Mouse (Mus musculus) T-helper 2 cell (primary cell): ENCODE measurements around the gene Cdc42ep5.
"Not testable (repeated sequence)": the region's sequence is repeated elsewhere in the genome, so short reads cannot be mapped to it uniquely, and the experiment has no call there.

Experiments used
- in situ Hi-C: fragments of 300-600 bp; cut with MboI, MseI; formaldehyde crosslinking; loops from one replicate; pipeline ENCODE4 v1.15.1; 2025; ENCODE audit warnings: high pct_unique_total_duplicates

The Cdc42ep5 gene

GRCm38 (mm10) chr7:4164090-4164910, at the start of gene Cdc42ep5:
TSS of gene Cdc42ep5 (minus strand) at chr7:4164860.
- in situ Hi-C loops: no loop called here

GRCm38 (mm10) chr7:4213436-4213835, 48.8 kb upstream of the Cdc42ep5 start:
- in situ Hi-C loops: not testable (repeated sequence)

GRCm38 (mm10) chr7:4208626-4209025, 44.0 kb upstream of the Cdc42ep5 start:
- in situ Hi-C loops: no loop called here

DNA sequence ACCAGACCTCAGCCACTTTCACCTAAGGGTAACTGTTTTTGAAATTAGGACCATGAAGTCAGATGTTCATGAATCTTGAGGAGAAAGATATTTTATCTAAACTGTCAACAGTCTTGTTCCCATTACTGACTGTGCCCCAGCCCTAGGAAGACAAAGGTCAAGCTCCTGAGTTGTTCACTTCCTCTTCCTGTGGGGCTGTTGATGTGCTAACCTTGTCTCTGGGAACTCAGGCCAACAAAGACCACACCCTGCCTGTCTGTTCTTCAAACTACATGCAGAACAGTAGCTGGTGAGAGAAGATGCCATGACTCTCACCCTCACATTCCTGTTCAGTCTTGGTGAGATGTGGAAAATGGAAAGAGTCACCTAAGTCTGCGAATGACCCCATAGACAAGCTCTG, 42.5 kb upstream of the Cdc42ep5 start:
- in situ Hi-C loops: no loop called here

DNA sequence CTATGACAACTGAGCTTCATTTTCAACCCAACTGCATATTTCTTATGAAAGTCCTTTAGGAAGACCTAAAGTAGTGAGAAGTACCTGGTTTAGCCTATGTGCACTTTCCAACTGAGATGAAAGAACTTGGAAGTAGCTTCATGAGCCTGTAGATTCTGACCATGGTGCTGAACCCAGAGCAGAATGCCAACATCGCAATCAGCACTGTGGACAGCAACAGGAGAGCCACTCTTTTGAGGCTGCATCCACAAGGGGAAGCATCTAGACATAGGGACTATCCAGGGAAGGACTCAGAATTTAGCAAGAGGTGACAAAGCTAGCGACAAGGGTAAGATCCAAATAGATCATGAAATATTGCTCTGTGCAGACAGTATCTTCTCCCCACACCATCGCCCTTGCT, 13.8 kb upstream of the Cdc42ep5 start:
- in situ Hi-C loops: no loop called here

DNA sequence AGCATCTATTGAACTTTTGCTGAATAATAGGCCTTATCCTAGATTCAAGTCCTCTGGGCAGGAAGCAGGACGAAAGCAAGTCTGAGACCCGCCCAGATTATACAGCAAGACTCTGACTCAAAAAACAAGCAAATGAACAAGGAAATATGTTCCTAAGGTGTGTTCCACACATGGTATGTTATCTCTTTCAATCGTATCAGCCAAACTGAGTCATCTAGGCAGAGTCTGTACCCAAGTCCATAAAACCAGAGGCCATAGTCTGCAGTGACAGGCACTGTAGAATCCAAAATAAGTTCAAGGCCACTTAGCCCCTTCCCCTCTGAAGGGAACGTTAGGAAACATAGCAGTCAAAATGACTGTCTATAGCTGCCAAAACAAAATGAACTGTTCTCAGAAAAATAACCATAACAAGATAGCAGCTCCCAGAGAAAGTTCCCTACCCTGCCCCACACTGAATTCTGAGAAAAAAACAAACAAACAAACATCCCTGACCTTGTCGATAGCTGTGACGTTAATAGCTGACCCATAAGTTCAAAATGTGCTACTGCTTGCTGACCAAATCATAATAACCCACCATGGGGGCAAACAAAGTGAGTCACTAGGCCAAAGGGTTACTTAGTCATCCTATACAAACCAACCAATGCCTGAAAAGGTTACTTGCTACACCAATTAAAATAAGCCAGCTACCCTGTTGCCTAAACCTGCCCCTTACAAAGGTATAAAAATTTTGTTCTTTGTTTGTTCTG, 5.7 kb upstream of the Cdc42ep5 start:
- in situ Hi-C loops: no loop called here

GRCm38 (mm10) chr7:4167098-4167497, 2.4 kb upstream of the Cdc42ep5 start:
- in situ Hi-C loops: loop anchor here (5.0 kb wide), 1 partner anchor 55 kb away; no protein-coding TSS in a partner anchor

GRCm38 (mm10) chr7:4165286-4165685, 626 bp upstream of the Cdc42ep5 start:
- in situ Hi-C loops: loop anchor here (5.0 kb wide), 1 partner anchor 57 kb away; no protein-coding TSS in a partner anchor

- in situ Hi-C loops: no loop called here
Observed at GRCm38 (mm10) chr7:4163571-4164072, 1.0 kb downstream of the Cdc42ep5 start.

GRCm38 (mm10) chr7:4161596-4161995, 3.1 kb downstream of the Cdc42ep5 start:
- in situ Hi-C loops: not testable (repeated sequence)

DNA sequence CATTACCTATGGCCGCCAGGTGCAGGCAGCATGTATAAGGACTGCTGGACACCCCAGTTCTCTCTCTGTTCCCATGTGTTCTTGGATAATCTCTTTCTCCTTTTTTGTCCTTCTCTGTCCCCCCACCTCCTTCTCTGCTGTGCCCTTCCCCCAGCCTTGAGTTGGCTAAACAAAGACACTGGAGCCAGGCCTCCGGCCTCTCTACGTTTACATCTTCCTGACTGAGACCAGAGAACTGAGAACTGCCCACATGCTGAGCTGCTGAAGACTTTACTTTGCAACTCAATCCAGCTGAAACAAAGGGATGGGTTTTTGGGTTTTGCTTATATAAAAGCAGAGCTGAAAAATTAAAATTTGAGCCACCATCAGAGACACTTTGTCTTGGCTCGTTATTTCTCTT, 9.7 kb downstream of the Cdc42ep5 start:
- in situ Hi-C loops: no loop called here

- in situ Hi-C loops: no loop called here
Observed at GRCm38 (mm10) chr7:4154356-4154755, 10.3 kb downstream of the Cdc42ep5 start.

DNA sequence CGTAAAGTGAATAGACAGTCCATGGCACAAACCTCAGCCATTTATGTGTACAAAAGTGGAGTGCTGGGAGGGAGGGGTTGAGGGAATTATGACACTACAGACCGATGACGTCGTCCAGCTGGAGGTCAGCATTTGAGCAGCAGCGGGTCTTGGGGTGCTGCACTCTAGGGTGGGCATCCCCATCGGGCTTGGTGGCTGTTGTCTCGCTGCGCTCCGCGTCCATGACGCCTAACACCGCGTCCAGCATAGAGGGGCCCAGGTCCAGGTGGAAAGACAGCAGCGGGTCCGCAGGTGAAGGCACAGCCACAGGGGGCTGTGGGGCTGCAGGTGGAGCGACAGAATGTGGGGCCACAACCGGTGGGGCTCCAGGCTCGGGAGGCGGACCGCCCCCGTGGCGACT, 13.4 kb downstream of the Cdc42ep5 start:
- in situ Hi-C loops: no loop called here

GRCm38 (mm10) chr7:4150811-4151221, 13.8 kb downstream of the Cdc42ep5 start:
- in situ Hi-C loops: no loop called here

DNA sequence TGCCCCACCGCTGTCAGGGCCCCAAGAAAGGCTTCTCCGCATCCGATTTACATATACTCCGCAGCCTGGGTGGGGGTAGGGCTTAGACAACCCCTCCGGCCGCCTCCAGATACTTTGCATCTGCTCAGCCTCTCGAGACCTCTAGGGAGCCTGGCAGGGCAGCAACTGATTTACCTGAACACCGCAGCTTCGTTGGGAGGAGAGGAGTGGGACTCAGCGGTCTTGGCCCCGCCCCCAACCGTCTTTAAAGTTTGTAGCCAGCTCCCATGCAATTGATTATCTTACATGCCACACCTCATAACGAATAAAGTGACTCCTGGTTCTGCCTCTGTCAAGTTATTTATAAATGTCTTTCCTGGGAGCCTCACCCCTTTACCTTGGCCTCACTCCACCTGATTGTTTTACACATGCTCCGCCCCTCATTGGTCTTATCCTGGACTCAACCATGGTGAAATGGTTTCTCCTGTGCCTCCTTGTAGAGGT, 14.6 kb downstream of the Cdc42ep5 start, which contains the start of gene Leng9:
Gene Leng9, minus strand, starts transcription at position 316 of the 483 bp plus-strand sequence.
- in situ Hi-C loops: no loop called here

DNA sequence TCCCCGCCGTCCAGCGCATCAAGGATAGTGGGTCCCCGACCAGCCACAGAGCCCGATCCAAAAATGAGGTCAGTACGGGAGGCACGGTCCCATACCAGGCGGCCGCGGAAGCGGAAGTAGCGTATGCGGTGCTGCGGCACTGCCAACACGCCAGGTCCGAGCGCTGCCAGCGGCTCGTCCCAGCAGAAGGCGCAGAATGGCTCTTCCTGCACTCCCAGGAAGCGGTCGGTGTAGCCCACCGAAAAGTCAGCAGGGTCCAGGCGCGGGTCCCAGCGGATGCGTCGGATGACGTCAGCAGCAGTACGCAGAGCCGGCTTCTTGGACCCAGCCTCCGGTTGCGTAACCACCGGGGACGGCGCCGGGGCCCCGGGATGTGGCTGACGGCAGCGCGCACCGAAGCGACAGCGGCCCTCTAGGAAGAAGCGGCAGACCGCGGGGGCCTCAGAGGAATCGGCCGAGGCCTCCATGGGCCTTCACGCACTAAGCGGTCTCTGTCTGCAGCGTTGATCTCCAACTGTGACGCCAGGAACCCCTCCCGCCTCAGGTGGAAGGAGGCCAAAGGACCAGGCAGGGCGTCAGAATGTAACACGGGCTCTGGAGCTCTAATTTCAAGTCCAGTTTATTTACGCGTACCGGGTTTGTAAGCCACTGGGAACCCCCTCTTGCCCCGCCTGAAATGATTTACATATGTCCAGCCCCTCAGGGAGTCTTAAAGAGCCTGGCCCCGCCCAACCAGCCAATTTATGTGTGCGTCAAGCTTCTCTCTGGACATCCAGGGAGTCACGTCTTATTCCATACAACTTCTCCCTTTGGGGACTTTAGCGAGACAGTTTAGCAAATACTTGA, 15.2 kb downstream of the Cdc42ep5 start:
- in situ Hi-C loops: loop anchor here (25.0 kb wide), 2 partner anchors 437 to 913 kb away; partner anchors contain the start of genes Pirb, Rps9, U2af2 and Zfp580

- in situ Hi-C loops: loop anchor here (25.0 kb wide), 2 partner anchors 436 to 914 kb away; partner anchors contain the start of genes Pirb, Rps9, U2af2 and Zfp580
Observed at GRCm38 (mm10) chr7:4148341-4149208, 16.1 kb downstream of the Cdc42ep5 start.

GRCm38 (mm10) chr7:4147836-4148235, 16.8 kb downstream of the Cdc42ep5 start:
- in situ Hi-C loops: loop anchor here (25.0 kb wide), 2 partner anchors 436 to 914 kb away; partner anchors contain the start of genes Pirb, Rps9, U2af2 and Zfp580

DNA sequence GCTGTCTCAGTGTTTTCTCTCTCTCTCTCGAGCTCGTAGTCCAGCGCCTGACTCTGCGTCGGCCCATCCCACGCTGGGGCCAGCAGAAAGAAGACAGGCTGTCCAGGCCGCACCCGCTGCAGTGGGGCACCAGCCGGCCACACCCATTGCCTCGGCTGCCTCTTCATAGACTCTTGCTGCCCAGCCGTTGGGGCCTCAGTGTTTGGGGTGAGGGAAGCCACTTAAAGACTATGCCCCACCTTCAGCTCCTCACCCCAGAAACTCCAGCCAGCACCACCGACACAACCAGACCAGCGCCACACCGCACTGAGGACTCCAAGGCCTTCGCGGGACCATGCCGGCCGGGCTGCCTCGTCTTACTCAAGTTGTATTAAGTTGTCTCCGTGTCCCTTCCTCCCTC, 17.3 kb downstream of the Cdc42ep5 start:
- in situ Hi-C loops: loop anchor here (25.0 kb wide), 2 partner anchors 435 to 915 kb away; partner anchors contain the start of genes Pirb, Rps9, U2af2 and Zfp580
